ENCODE assay signal across 19 mouse cellular contexts in the genomic region with DNA sequence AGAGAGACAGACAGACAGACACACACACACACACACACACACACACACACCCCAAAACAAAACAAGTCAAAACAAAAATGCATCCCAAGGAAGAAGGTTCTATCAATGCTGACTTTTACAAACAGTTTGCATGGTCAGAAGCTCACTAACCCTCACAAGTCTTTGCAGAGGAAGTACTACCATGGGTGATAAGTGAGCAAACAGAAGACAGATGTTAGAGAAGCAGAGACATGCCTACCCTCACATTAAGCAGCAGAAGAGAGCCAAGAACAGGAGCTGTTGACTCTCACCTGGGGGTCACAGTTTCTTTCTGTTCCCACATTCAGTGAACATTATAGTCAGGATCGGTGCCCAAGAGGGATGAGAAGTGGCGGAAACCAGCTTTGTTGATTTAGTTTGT. TPM values are rescaled to one million over a fixed set of nuclear protein-coding genes. Genes with fewer than 3 reads are reported as not detected.
"Had no signal": no experiment of that assay in that cellular context is flagged by ENCODE, and none has a peak within 500 bp of the region (broad histone marks: within the 10 kb centered on the region; RNA-seq: fewer than 3 reads in every experiment).

No protein-coding gene starts in this region.

- H3K36me3 ChIP-seq: midbrain, embryonic 10.5 days; midbrain, embryonic 12.5 days; neural tube, embryonic 12.5 days had no signal

- DNase-seq: lung, adult 18-20 months; lung, embryonic 14.5 days; lung, postnatal 10 days; lung, postnatal 4 days; midbrain, embryonic 14.5 days; right cerebral cortex, postnatal 14 days; thymus, adult 18-20 months; thymus, postnatal 14 days; thymus, postnatal 4 days had no signal

- H3K4me3 ChIP-seq: midbrain, embryonic 10.5 days; midbrain, embryonic 12.5 days; myocyte; neural tube, embryonic 12.5 days had no signal

- H3K4me1 ChIP-seq: midbrain, embryonic 10.5 days; midbrain, embryonic 12.5 days; neural tube, embryonic 12.5 days had no signal

- H3K27ac ChIP-seq: liver, embryonic 14.5 days; midbrain, embryonic 10.5 days; midbrain, embryonic 12.5 days; neural tube, embryonic 12.5 days had no signal

- ATAC-seq: midbrain, embryonic 16.5 days had no signal

- H3K27me3 ChIP-seq: midbrain, embryonic 12.5 days; neural tube, embryonic 12.5 days had no signal

RNA-seq across cellular contexts. Expression of a gene that starts 6.0 kb away (rescaled TPM):
- polyA plus RNA-seq: lung, embryonic 14.5 days; lung, embryonic 16.5 days; midbrain, embryonic 10.5 days; midbrain, embryonic 12.5 days; midbrain, embryonic 14.5 days; midbrain, embryonic 16.5 days; myocyte; neural tube, embryonic 12.5 days; neural tube, embryonic 14.5 days; stomach, embryonic 14.5 days had no signal

RNA-seq across cellular contexts. Expression of a gene that starts 10.5 kb away (rescaled TPM):
- polyA plus RNA-seq: myocyte had no signal

RNA-seq across cellular contexts. Expression of a gene that starts 36.4 kb away (rescaled TPM):
- polyA plus RNA-seq: lung, embryonic 14.5 days; midbrain, embryonic 10.5 days; midbrain, embryonic 12.5 days; midbrain, embryonic 14.5 days; midbrain, embryonic 16.5 days; myocyte; neural tube, embryonic 12.5 days; neural tube, embryonic 14.5 days had no signal

RNA-seq across cellular contexts. Expression of a gene that starts 36.6 kb away (rescaled TPM):
- polyA plus RNA-seq: myocyte had no signal

RNA-seq across cellular contexts. Expression of a gene that starts 56.9 kb away (rescaled TPM):
- total RNA-seq: megakaryocyte-erythroid progenitor cell, adult 5-6 weeks had no signal
- polyA plus RNA-seq: midbrain, embryonic 12.5 days; midbrain, embryonic 14.5 days; midbrain, embryonic 16.5 days; neural tube, embryonic 12.5 days had no signal
